Mouse (Mus musculus) hindbrain, embryonic 16.5 days (tissue): ENCODE measurements around the gene Inpp5k. TPM values are rescaled to one million over a fixed set of nuclear protein-coding genes. Genes with fewer than 3 reads are reported as not detected.

Experiments used
- ATAC-seq: fragments of 200-750 bp; cut with Nextera tagmentation; 2 replicates; pipeline ENCODE4 v1.8.0; 2017; ENCODE audit warnings: moderate TSS enrichment, moderate library complexity
- H3K27ac ChIP-seq: fragments of 300-500 bp; sonication (generic); 2 replicates; pipeline ENCODE4 v1.5.1; 2014; ENCODE audit warnings: low read depth, mild to moderate bottlenecking, control low read depth, low read length, moderate library complexity
- H3K27me3 ChIP-seq: fragments of 300-500 bp; sonication (generic); replicated peaks from 2 replicates; pipeline ENCODE4 v1.6.1; 2014; ENCODE audit warnings: low read length; ENCODE audit not compliant: control insufficient read depth, insufficient read depth
- H3K36me3 ChIP-seq: fragments of 300-500 bp; sonication (generic); 2 replicates; pipeline ENCODE4 v1.6.1; 2014; ENCODE audit warnings: mild to moderate bottlenecking, low read length, moderate library complexity, mixed read lengths; ENCODE audit not compliant: control insufficient read depth, insufficient read depth
- H3K4me1 ChIP-seq: fragments of 300-500 bp; sonication (generic); 2 replicates; pipeline ENCODE4 v1.6.1; 2014; ENCODE audit warnings: low read depth, low read length; ENCODE audit not compliant: control insufficient read depth, insufficient read depth
- H3K4me2 ChIP-seq: fragments of 300-500 bp; sonication (generic); 2 replicates; pipeline ENCODE4 v1.6.1; 2014; ENCODE audit warnings: mild to moderate bottlenecking, low read length, control low read depth, moderate library complexity
- H3K4me3 ChIP-seq: fragments of 300-500 bp; sonication (generic); 2 replicates; pipeline ENCODE4 v1.5.1; 2014; ENCODE audit warnings: mild to moderate bottlenecking, low read length, control low read depth, moderate library complexity
- H3K9ac ChIP-seq: fragments of 300-500 bp; sonication (generic); 2 replicates; pipeline ENCODE4 v1.6.1; 2014; ENCODE audit warnings: low read depth, mild to moderate bottlenecking, control low read depth, low read length, moderate library complexity
- H3K9me3 ChIP-seq: fragments of 300-500 bp; sonication (generic); 2 replicates; pipeline ENCODE4 v1.6.1; 2014; ENCODE audit warnings: mild to moderate bottlenecking, low read length, moderate library complexity; ENCODE audit not compliant: control insufficient read depth
- WGBS: fragments of 180-500 bp; shearing (Covaris S2); extraction: QIAGEN DNeasy Blood & Tissue Kit; methylation state at CpG from one replicate; pipeline ENCODE4 v1.1.7; 2014; 5-methylcytosine and 5-hydroxymethylcytosine counted together
- polyA plus RNA-seq: library from polyadenylated mRNA; unstranded; fragments of >200 nt; fragmentation: Nextera tagmentation; extraction: Ambion mirVana; gene quantifications from 2 replicates; pipeline ENCODE4 v1.2.1, GENCODE M21; 2015

Gene Inpp5k
- polyA plus RNA-seq, 1 experiment from 2014 or later = 39.8 TPM

GRCm38 (mm10) chr11:75655621-75656545 is 25.1 kb downstream of the Inpp5k start:
- Histone ChIP-seq H3K27me3 (peaks cover 12% of the 10 kb centered on the region), H3K36me3 (peaks cover 2% of the 10 kb centered on the region)
- ATAC-seq = peak; percentile 43; the same call in 1 of the 2 replicates

DNA sequence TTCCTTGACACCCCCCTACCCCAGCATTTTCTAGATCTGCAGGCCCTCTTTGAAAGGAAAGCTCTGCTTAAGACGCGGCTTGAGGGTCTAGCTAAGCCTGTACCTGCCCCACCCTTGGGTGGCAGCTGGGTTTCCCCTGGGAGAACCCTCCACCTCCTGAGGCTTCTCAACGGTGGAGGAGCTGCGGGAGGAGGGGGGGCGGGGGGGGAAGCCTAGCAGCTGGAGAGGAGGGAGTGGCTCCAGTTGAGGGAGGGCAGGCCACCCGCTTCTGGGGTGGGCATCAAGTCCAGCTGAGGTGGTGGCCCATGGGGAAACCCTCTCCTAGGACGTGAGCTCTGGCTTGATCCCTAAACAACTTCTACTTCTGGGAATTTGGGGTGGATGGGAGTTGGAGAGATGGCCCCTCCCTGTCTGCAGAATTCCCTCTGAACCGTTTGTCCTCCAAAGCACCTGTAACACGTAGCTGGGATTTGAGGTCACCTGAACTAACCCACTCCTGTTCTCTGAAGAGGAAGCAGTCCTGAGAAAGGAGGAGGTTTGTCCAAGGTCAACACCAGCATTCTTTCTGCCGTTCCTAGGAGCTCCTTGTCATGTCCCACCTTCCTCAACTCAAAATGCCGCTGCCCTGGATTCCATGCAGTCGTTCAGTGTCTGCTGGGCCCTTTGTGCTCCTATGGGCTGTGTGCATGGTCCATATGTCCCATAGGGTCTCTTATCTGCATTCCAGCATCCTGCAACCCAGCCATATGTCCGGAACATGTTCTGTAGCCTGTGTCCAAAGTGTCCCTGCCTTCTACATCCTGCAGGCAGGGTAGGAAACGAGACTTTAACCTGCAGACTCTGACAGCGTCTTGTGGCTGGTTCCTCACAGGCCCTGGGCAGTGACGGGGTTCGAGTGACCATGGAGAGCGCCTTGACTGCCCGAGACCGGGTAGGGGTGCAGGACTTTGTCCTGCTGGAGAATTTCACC is 26.1 kb downstream of the Inpp5k start:
- 69% methylated on average over 19 of the region's 20 CpGs for WGBS
- H3K4me1 ChIP-seq = peaks cover 24% of the 10 kb centered on the region
- peak overlapping the region; percentile 79 for H3K4me3 ChIP-seq
- peak overlapping the region; percentile 100 for H3K4me2 ChIP-seq
- peak overlapping the region; percentile 88 for H3K9ac ChIP-seq
- no peaks in the 10 kb centered on the region for H3K9me3 ChIP-seq
- H3K27ac ChIP-seq = no peak overlapping the region
- peaks cover 12% of the 10 kb centered on the region for H3K27me3 ChIP-seq
- H3K36me3 ChIP-seq = peaks cover 10% of the 10 kb centered on the region
- no peak for ATAC-seq

More at GRCm38 (mm10) chr11:75655621-75656545, 25.1 kb downstream of the Inpp5k start:
- peak overlapping the region; percentile 79 for H3K4me3 ChIP-seq
- no peaks in the 10 kb centered on the region for H3K9me3 ChIP-seq
- peak overlapping the region; percentile 100 for H3K4me2 ChIP-seq
- peaks cover 24% of the 10 kb centered on the region for H3K4me1 ChIP-seq
- 2% methylated on average over 73 of the region's 78 CpGs for WGBS
- peak overlapping the region; percentile 59 for H3K27ac ChIP-seq
- peak overlapping the region; percentile 88 for H3K9ac ChIP-seq

GRCm38 (mm10) chr11:75657841-75658240 is 27.1 kb downstream of the Inpp5k start:
- peaks cover 19% of the 10 kb centered on the region for H3K4me1 ChIP-seq
- H3K4me3 ChIP-seq = no peak overlapping the region
- H3K27ac ChIP-seq = no peak overlapping the region
- H3K9me3 ChIP-seq = no peaks in the 10 kb centered on the region
- H3K4me2 ChIP-seq = no peak overlapping the region
- H3K27me3 ChIP-seq = peaks cover 12% of the 10 kb centered on the region
- H3K9ac ChIP-seq = no peak overlapping the region
- no peak for ATAC-seq
- H3K36me3 ChIP-seq = peaks cover 13% of the 10 kb centered on the region

GRCm38 (mm10) chr11:75658311-75658710 is 27.5 kb downstream of the Inpp5k start:
- Histone ChIP-seq H3K4me2 (no peak overlapping the region), H3K9me3 (no peaks in the 10 kb centered on the region), H3K9ac (no peak overlapping the region), H3K27ac (no peak overlapping the region), H3K36me3 (peaks cover 13% of the 10 kb centered on the region), H3K4me3 (no peak overlapping the region), H3K4me1 (peaks cover 16% of the 10 kb centered on the region), H3K27me3 (peaks cover 9% of the 10 kb centered on the region)
- WGBS = 94% methylated on average over 13 of the region's 13 CpGs
- ATAC-seq = no peak

- Histone ChIP-seq H3K4me2 (no peak overlapping the region), H3K27me3 (peaks cover 8% of the 10 kb centered on the region), H3K4me3 (no peak overlapping the region), H3K9me3 (no peaks in the 10 kb centered on the region), H3K27ac (no peak overlapping the region), H3K36me3 (peaks cover 13% of the 10 kb centered on the region), H3K9ac (no peak overlapping the region), H3K4me1 (peaks cover 8% of the 10 kb centered on the region)
- ATAC-seq = no peak
- WGBS = 81% methylated on average over 14 of the region's 14 CpGs
Measured at GRCm38 (mm10) chr11:75658996-75659750, 28.4 kb downstream of the Inpp5k start.

- Histone ChIP-seq H3K27ac (no peak overlapping the region), H3K4me3 (no peak overlapping the region), H3K9ac (no peak overlapping the region), H3K27me3 (peaks cover 3% of the 10 kb centered on the region), H3K4me2 (no peak overlapping the region), H3K9me3 (no peaks in the 10 kb centered on the region), H3K36me3 (peaks cover 13% of the 10 kb centered on the region), H3K4me1 (peaks cover 4% of the 10 kb centered on the region; the same call in 1 of the 2 replicates)
- no peak for ATAC-seq
- WGBS = 93% methylated on average over 12 of the region's 12 CpGs
Measured at GRCm38 (mm10) chr11:75660081-75660590, 29.3 kb downstream of the Inpp5k start.

DNA sequence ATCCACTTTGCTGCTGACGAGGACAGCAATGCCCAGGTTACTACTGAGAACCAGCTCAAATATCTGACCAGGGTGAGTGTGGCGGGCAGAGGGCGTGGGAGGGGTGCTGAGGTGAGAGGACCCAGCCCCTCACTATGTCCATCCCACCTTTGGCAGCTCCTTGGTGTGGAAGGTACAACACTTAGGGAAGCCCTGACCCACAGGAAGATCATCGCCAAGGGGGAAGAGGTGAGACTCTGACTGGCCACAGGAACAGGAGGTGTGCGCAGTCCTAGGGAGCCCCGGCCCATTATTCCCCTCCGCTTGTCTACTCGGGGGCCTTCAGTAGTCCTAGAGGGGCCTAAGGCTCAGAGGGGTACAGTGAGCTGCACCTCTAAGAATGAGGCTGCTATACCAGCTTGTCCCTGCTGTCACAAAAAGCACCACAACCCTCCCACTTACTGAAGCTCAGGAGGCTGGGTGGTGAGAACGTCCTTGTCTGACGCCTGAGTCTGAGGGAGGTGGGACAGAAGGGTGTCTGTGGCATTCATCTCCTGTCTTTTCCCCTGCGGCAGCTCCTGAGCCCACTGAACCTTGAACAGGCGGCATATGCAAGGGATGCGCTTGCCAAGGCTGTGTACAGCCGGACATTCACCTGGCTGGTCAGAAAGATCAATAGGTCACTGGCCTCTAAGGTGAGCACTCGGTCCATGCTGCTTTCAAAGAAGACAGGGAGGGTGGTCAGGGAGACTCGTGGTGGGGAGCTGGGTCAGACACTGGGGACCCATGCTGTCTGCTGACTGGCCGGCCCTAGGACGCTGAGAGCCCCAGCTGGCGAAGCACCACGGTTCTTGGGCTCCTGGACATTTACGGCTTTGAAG is 30.4 kb downstream of the Inpp5k start:
- H3K4me1 ChIP-seq = peaks cover 3% of the 10 kb centered on the region; the same call in 1 of the 2 replicates
- no peaks in the 10 kb centered on the region; the same call in 1 of the 2 replicates for H3K27me3 ChIP-seq
- no peak overlapping the region for H3K4me2 ChIP-seq
- no peak overlapping the region for H3K4me3 ChIP-seq
- no peak overlapping the region for H3K27ac ChIP-seq
- no peaks in the 10 kb centered on the region for H3K9me3 ChIP-seq
- WGBS = 91% methylated on average over 21 of the region's 21 CpGs
- ATAC-seq = no peak
- H3K9ac ChIP-seq = no peak overlapping the region
- peaks cover 13% of the 10 kb centered on the region for H3K36me3 ChIP-seq

DNA sequence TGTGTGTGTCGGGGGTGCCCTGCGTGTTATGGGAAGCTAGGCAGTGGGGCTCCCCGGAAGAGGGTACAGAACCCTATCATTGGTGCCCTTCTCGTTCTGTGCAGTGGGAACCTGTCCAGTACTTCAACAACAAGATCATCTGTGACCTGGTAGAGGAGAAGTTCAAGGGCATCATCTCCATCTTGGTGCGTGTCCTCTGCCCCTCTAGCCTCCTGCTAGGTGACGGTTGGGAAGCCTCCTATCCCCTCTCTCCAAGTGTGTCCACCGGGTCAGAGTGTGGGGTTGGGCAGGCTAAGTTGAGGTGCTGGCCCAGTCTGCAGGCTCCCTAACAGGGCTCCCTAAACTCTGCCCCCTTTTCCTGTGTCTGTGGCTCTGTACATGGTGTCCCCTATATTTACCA is 31.3 kb downstream of the Inpp5k start:
- Histone ChIP-seq H3K27me3 (no peaks in the 10 kb centered on the region; the same call in 1 of the 2 replicates), H3K4me3 (no peak overlapping the region), H3K4me2 (no peak overlapping the region), H3K27ac (no peak overlapping the region), H3K9ac (no peak overlapping the region), H3K4me1 (no peaks in the 10 kb centered on the region), H3K9me3 (no peaks in the 10 kb centered on the region), H3K36me3 (peaks cover 13% of the 10 kb centered on the region)
- no peak for ATAC-seq
- 89% methylated on average over 7 of the region's 7 CpGs for WGBS
